16 mouse cellular contexts compared by ENCODE assay signal in genomic region chr9:15105136-15105535, GRCm38 (mm10). TPM values are rescaled to one million over a fixed set of nuclear protein-coding genes. Genes with fewer than 3 reads are reported as not detected.
DNase-seq lines count a peak whose midpoint lies in the region; ATAC-seq and TF ChIP-seq lines count a peak whose summit lies in the region.
"Had no signal": no experiment of that assay in that cellular context is flagged by ENCODE, and none has a peak within 500 bp of the region (broad histone marks: within the 10 kb centered on the region; RNA-seq: fewer than 3 reads in every experiment).

No protein-coding gene starts in this region.

- no peak for TF ChIP-seq POLR2A in limb, embryonic 14.5 days (IDR thresholded peaks at IDR 0.05; ENCODE audit: borderline replicate concordance, extremely low read depth, insufficient read depth, insufficient read length)

- no peak overlapping the region for H3K4me3 ChIP-seq in intestine, postnatal 0 days (ENCODE audit: low read depth, low read length)
- no peak overlapping the region for H3K4me3 ChIP-seq in intestine, embryonic 16.5 days (ENCODE audit: low read length)
- no peak overlapping the region for H3K4me3 ChIP-seq in limb, embryonic 14.5 days (replicated peaks; ENCODE audit: low read length)
- H3K4me3 ChIP-seq: left cerebral cortex, adult 2 months; lung, embryonic 15.5 days; neural tube, embryonic 13.5 days had no signal

- peak; percentile 34 for DNase-seq in adrenal gland, adult 8-10 months
- DNase-seq in adrenal gland, postnatal 36 days: peak; percentile 33 to 46
- peak; percentile 38 for DNase-seq in limb, embryonic 14.5 days (ENCODE audit: low spot score)
- no peak for DNase-seq in urinary bladder, adult 18-20 months (ENCODE audit: low spot score in 2 of 2)
- DNase-seq in left cerebral cortex, adult 11 months (ENCODE audit: low spot score): no peak
- DNase-seq: cerebellum, adult 18-20 months; heart, postnatal 36 days; kidney, adult 18-20 months; thymus, postnatal 4 days had no signal

- TF ChIP-seq CTCF in intestine, postnatal 0 days (IDR thresholded peaks at IDR 0.05; ENCODE audit: low read depth): peak; percentile 26; the same call in 1 of the 2 replicates

- no peak overlapping the region for H3K27ac ChIP-seq in intestine, postnatal 0 days (ENCODE audit: low read depth, low read length)
- H3K27ac ChIP-seq in intestine, embryonic 16.5 days (ENCODE audit: low read length): no peak overlapping the region
- no peak overlapping the region for H3K27ac ChIP-seq in limb, embryonic 14.5 days (replicated peaks; ENCODE audit: low read depth, low read length)
- H3K27ac ChIP-seq: left cerebral cortex, adult 2 months; lung, embryonic 15.5 days; neural tube, embryonic 13.5 days had no signal

- no peaks in the 10 kb centered on the region for H3K4me1 ChIP-seq in intestine, postnatal 0 days (replicated peaks; ENCODE audit: control insufficient read depth, insufficient read depth, low read length)
- H3K4me1 ChIP-seq in intestine, embryonic 16.5 days (ENCODE audit: control insufficient read depth, insufficient read depth, low read length): no peaks in the 10 kb centered on the region
- H3K4me1 ChIP-seq in limb, embryonic 14.5 days (ENCODE audit: control insufficient read depth, insufficient read depth, low read length): no peaks in the 10 kb centered on the region
- H3K4me1 ChIP-seq: lung, embryonic 15.5 days; neural tube, embryonic 13.5 days had no signal

- H3K9ac ChIP-seq in intestine, postnatal 0 days (ENCODE audit: low read depth, low read length): no peak overlapping the region
- no peak overlapping the region for H3K9ac ChIP-seq in intestine, embryonic 16.5 days (ENCODE audit: low read depth, low read length)
- no peak overlapping the region for H3K9ac ChIP-seq in limb, embryonic 14.5 days (ENCODE audit: low read depth, low read length, severe bottlenecking)
- H3K9ac ChIP-seq: lung, embryonic 15.5 days; neural tube, embryonic 13.5 days had no signal

- H3K27me3 ChIP-seq in intestine, postnatal 0 days (replicated peaks; ENCODE audit: control insufficient read depth, insufficient read depth, low read length): no peaks in the 10 kb centered on the region
- no peaks in the 10 kb centered on the region for H3K27me3 ChIP-seq in intestine, embryonic 16.5 days (replicated peaks; ENCODE audit: control insufficient read depth, insufficient read depth, low read length)
- no peaks in the 10 kb centered on the region for H3K27me3 ChIP-seq in limb, embryonic 14.5 days (ENCODE audit: control insufficient read depth, insufficient read depth, low read length)
- H3K27me3 ChIP-seq: lung, embryonic 15.5 days; neural tube, embryonic 13.5 days had no signal

- WGBS in intestine, postnatal 0 days: 74% methylated on average over 4 of the region's 4 CpGs
- 74% methylated on average over 4 of the region's 4 CpGs for WGBS in intestine, embryonic 16.5 days
- WGBS in limb, embryonic 14.5 days: 74% methylated on average over 4 of the region's 4 CpGs

- no peaks in the 10 kb centered on the region for H3K36me3 ChIP-seq in intestine, postnatal 0 days (ENCODE audit: control insufficient read depth, insufficient read depth)
- H3K36me3 ChIP-seq in intestine, embryonic 16.5 days (ENCODE audit: control insufficient read depth, insufficient read depth, low read length): no peaks in the 10 kb centered on the region
- H3K36me3 ChIP-seq in limb, embryonic 14.5 days (ENCODE audit: control insufficient read depth, insufficient read depth, low read length): no peaks in the 10 kb centered on the region
- H3K36me3 ChIP-seq: lung, embryonic 15.5 days; neural tube, embryonic 13.5 days had no signal

- H3K4me2 ChIP-seq in intestine, postnatal 0 days (replicated peaks; ENCODE audit: low read depth): no peak overlapping the region
- H3K4me2 ChIP-seq in intestine, embryonic 16.5 days (ENCODE audit: low read depth, low read length): no peak overlapping the region
- no peak overlapping the region for H3K4me2 ChIP-seq in limb, embryonic 14.5 days (replicated peaks; ENCODE audit: low read depth, low read length, severe bottlenecking)
- H3K4me2 ChIP-seq: lung, embryonic 15.5 days; midbrain, embryonic 11.5 days; neural tube, embryonic 13.5 days had no signal

- H3K9me3 ChIP-seq in intestine, postnatal 0 days (ENCODE audit: control insufficient read depth): no peaks in the 10 kb centered on the region
- H3K9me3 ChIP-seq in intestine, embryonic 16.5 days (ENCODE audit: control insufficient read depth, low read length): no peaks in the 10 kb centered on the region
- H3K9me3 ChIP-seq in limb, embryonic 14.5 days (ENCODE audit: control insufficient read depth, low read length): no peaks in the 10 kb centered on the region
- H3K9me3 ChIP-seq: lung, embryonic 15.5 days; neural tube, embryonic 13.5 days had no signal

- ATAC-seq in intestine, postnatal 0 days: no peak
- no peak for ATAC-seq in intestine, embryonic 16.5 days
- ATAC-seq in limb, embryonic 14.5 days (ENCODE audit: low FRiP score, low read depth): peak; percentile 88; the same call in 1 of the 2 replicates
- ATAC-seq: activated CD4-positive, CD25-positive, alpha-beta regulatory T cell, adult 4 months had no signal

RNA-seq across cellular contexts. Expression of gene Hephl1, which starts 6.8 kb away (rescaled TPM):
- not detected in 2 replicates for polyA plus RNA-seq in intestine, postnatal 0 days (2015; fragmentation: Nextera tagmentation; extraction: Ambion mirVana)
- polyA plus RNA-seq in intestine, embryonic 16.5 days (2015; fragmentation: Nextera tagmentation; extraction: Ambion mirVana): not detected in 2 replicates
- total RNA-seq in adrenal gland, adult 8-10 months (2022): 1 to 10 TPM in 3 of 4 experiments, under 1 TPM in 1; 0.15 to 1.6 (median 1.2) TPM
- total RNA-seq in adrenal gland, postnatal 36 days (2021): 1 to 10 TPM in 1 of 2 experiments, under 1 TPM in 1; 0.89 to 3.0 TPM
- polyA plus RNA-seq in limb, embryonic 14.5 days (2012; rRNA removed): 0.06 and 0.08 TPM in 2 replicates
- polyA plus RNA-seq in limb, embryonic 14.5 days (2014; fragmentation: Nextera tagmentation; extraction: Ambion mirVana): 0.08 and 0.19 TPM in 2 replicates
- total RNA-seq: left cerebral cortex, adult 2 months had no signal
- polyA plus RNA-seq: activated CD4-positive, CD25-positive, alpha-beta regulatory T cell, adult 4 months; lung, embryonic 15.5 days; midbrain, embryonic 11.5 days; neural tube, embryonic 13.5 days had no signal

RNA-seq across cellular contexts. Expression of gene Panx1, which starts 59.9 kb away (rescaled TPM):
- polyA plus RNA-seq in intestine, postnatal 0 days (2015; fragmentation: Nextera tagmentation; extraction: Ambion mirVana): 23.2 and 24.5 TPM in 2 replicates
- polyA plus RNA-seq in intestine, embryonic 16.5 days (2015; fragmentation: Nextera tagmentation; extraction: Ambion mirVana): 27.8 and 30.3 TPM in 2 replicates
- 10 to 100 TPM in 2 of 4 experiments, 1 to 10 TPM in 2; 6.7 to 11.5 (median 9.9) TPM for total RNA-seq in adrenal gland, adult 8-10 months (2022)
- 1 to 10 TPM; 8.8 to 9.9 TPM for total RNA-seq in adrenal gland, postnatal 36 days (2021)
- 41.7 and 52.8 TPM in 2 replicates for polyA plus RNA-seq in limb, embryonic 14.5 days (2012; rRNA removed)
- polyA plus RNA-seq in limb, embryonic 14.5 days (2014; fragmentation: Nextera tagmentation; extraction: Ambion mirVana): 49.5 and 52.5 TPM in 2 replicates

Comparison
In these comparisons a context has a peak if more than half of its experiments do, and no peak if none do; other contexts are left out.
1. DNase-seq: peak in adrenal gland, adult 8-10 months (single experiment), adrenal gland, postnatal 36 days (2 of 2) and limb, embryonic 14.5 days (single experiment); none in urinary bladder, adult 18-20 months (0 of 2) and left cerebral cortex, adult 11 months (single experiment).